8 mouse cellular contexts compared by ENCODE assay signal in genomic region chr1:52489538-52490181, GRCm38 (mm10). TPM values are rescaled to one million over a fixed set of nuclear protein-coding genes. Genes with fewer than 3 reads are reported as not detected.
DNase-seq lines count a peak whose midpoint lies in the region; ATAC-seq lines count a peak whose summit lies in the region.

No protein-coding gene starts in this region.

- no peak overlapping the region for H3K27ac ChIP-seq in embryonic facial prominence, embryonic 11.5 days (replicated peaks; ENCODE audit: low read depth, low read length)
- no peak overlapping the region for H3K27ac ChIP-seq in embryonic facial prominence, embryonic 10.5 days (replicated peaks)

- H3K4me1 ChIP-seq in embryonic facial prominence, embryonic 11.5 days (ENCODE audit: control insufficient read depth, insufficient read depth, low read length), result no peaks in the 10 kb centered on the region
- no peaks in the 10 kb centered on the region for H3K4me1 ChIP-seq in embryonic facial prominence, embryonic 10.5 days

- H3K9me3 ChIP-seq in embryonic facial prominence, embryonic 11.5 days (replicated peaks; ENCODE audit: control insufficient read depth, low read length), result no peaks in the 10 kb centered on the region
- no peaks in the 10 kb centered on the region for H3K9me3 ChIP-seq in embryonic facial prominence, embryonic 10.5 days

- intact Hi-C loops in gastrocnemius, postnatal 36 days (cut with DNase I), result no loop called here

- peak; percentile 37 for DNase-seq in embryonic facial prominence, embryonic 11.5 days (ENCODE audit: low spot score)
- no peak for DNase-seq in embryonic facial prominence, embryonic 10.5 days (ENCODE audit: low spot score)
- DNase-seq in B cell, adult 2 months, result peak; percentile 68 to 72
- peak; percentile 43 for DNase-seq in embryo, embryonic 11 days
- peak; percentile 16 for DNase-seq in lung, postnatal 10 days
- DNase-seq in ovary, postnatal 36 days (ENCODE audit: low spot score), result no peak
- DNase-seq in heart, adult 9 months (ENCODE audit: low spot score in 2 of 2), result no peak
- DNase-seq in gastrocnemius, postnatal 36 days, result no peak

- H3K27me3 ChIP-seq in embryonic facial prominence, embryonic 11.5 days (ENCODE audit: control insufficient read depth, insufficient read depth, low read length), result no peaks in the 10 kb centered on the region
- H3K27me3 ChIP-seq in embryonic facial prominence, embryonic 10.5 days (replicated peaks; ENCODE audit: low read depth, poor library complexity, severe bottlenecking), result no peaks in the 10 kb centered on the region

- WGBS in embryonic facial prominence, embryonic 11.5 days, result 66% methylated on average over 7 of the region's 7 CpGs
- WGBS in embryonic facial prominence, embryonic 10.5 days, result 66% methylated on average over 7 of the region's 7 CpGs

- ATAC-seq in embryonic facial prominence, embryonic 11.5 days (replicated peaks; ENCODE audit: insufficient number of reproducible peaks, low FRiP score, low TSS enrichment, low read depth), result 0 out of 2 replicates have a peak, but pooled peaks have one; percentile 44

- no peaks in the 10 kb centered on the region for H3K36me3 ChIP-seq in embryonic facial prominence, embryonic 11.5 days (replicated peaks; ENCODE audit: control insufficient read depth, insufficient read depth, low read depth, low read length)
- H3K36me3 ChIP-seq in embryonic facial prominence, embryonic 10.5 days (replicated peaks), result no peaks in the 10 kb centered on the region

- no peak overlapping the region for H3K4me3 ChIP-seq in embryonic facial prominence, embryonic 11.5 days (ENCODE audit: low read depth, low read length)
- no peak overlapping the region for H3K4me3 ChIP-seq in embryonic facial prominence, embryonic 10.5 days

- no peak overlapping the region for H3K4me2 ChIP-seq in embryonic facial prominence, embryonic 11.5 days (ENCODE audit: low read depth, low read length)

- H3K9ac ChIP-seq in embryonic facial prominence, embryonic 11.5 days (replicated peaks; ENCODE audit: low read length), result no peak overlapping the region

RNA-seq across cellular contexts. Expression of gene Nab1, which starts 10.8 kb away (rescaled TPM):
- polyA plus RNA-seq in embryonic facial prominence, embryonic 11.5 days (2014; fragmentation: Nextera tagmentation; extraction: Ambion mirVana), result 6.3 TPM in 2 replicates
- 4.5 TPM in 2 replicates for polyA plus RNA-seq in embryonic facial prominence, embryonic 10.5 days (2016; fragmentation: Nextera tagmentation; extraction: Ambion mirVana)
- 10 to 100 TPM in 1 of 2 experiments, 1 to 10 TPM in 1; 9.3 to 11.7 TPM for total RNA-seq in gastrocnemius, postnatal 36 days (2021)

Comparison
In these comparisons a context has a peak if more than half of its experiments do, and no peak if none do; other contexts are left out.
1. DNase-seq: peak in embryonic facial prominence, embryonic 11.5 days (single experiment), B cell, adult 2 months (2 of 2), embryo, embryonic 11 days (single experiment) and lung, postnatal 10 days (single experiment); none in embryonic facial prominence, embryonic 10.5 days (single experiment), ovary, postnatal 36 days (single experiment), heart, adult 9 months (0 of 2) and gastrocnemius, postnatal 36 days (0 of 2).